18 mouse cellular contexts compared by ENCODE assay signal in genomic region chr4:118432332-118432731, GRCm38 (mm10). TPM values are rescaled to one million over a fixed set of nuclear protein-coding genes. Genes with fewer than 3 reads are reported as not detected.
DNase-seq lines count a peak whose midpoint lies in the region; ATAC-seq and TF ChIP-seq lines count a peak whose summit lies in the region.
"Had no signal": no experiment of that assay in that cellular context is flagged by ENCODE, and none has a peak within 500 bp of the region (broad histone marks: within the 10 kb centered on the region; RNA-seq: fewer than 3 reads in every experiment).

No protein-coding gene starts in this region.

- DNase-seq in heart, embryonic 10.5 days (ENCODE audit: low spot score), result no peak
- no peak for DNase-seq in MEL (ENCODE audit: low read depth, low spot score)
- DNase-seq in kidney, adult 8-10 months, result peak; percentile 79 to 83
- DNase-seq in layer of hippocampus, postnatal 10 days (ENCODE audit: low spot score in 2 of 2), result no peak
- DNase-seq in testis, postnatal 10 days (ENCODE audit: low spot score), result no peak
- DNase-seq: cerebellum, postnatal 14 days; gastrocnemius, adult 2 months; heart, adult 18-20 months; heart, postnatal 10 days; layer of hippocampus, postnatal 36 days; retina, postnatal 1 day; thymus, postnatal 25 days had no signal

- no peak overlapping the region for H3K4me3 ChIP-seq in heart, embryonic 12.5 days
- no peak overlapping the region for H3K4me3 ChIP-seq in heart, embryonic 10.5 days
- H3K4me3 ChIP-seq in MEL (ENCODE audit: control insufficient read depth in 1 of 2, insufficient read depth in 1 of 2, low read depth in 2 of 2, low read length in 2 of 2), result no peak overlapping the region
- H3K4me3 ChIP-seq in liver, embryonic 15.5 days (replicated peaks), result no peak overlapping the region
- H3K4me3 ChIP-seq: forebrain, embryonic 15.5 days; gastrocnemius, adult 2 months; neural tube, embryonic 15.5 days had no signal

- H3K27ac ChIP-seq in heart, embryonic 12.5 days (ENCODE audit: poor library complexity, severe bottlenecking), result no peak overlapping the region
- no peak overlapping the region for H3K27ac ChIP-seq in heart, embryonic 10.5 days
- no peak overlapping the region for H3K27ac ChIP-seq in MEL (ENCODE audit: control insufficient read depth, low read depth, low read length)
- H3K27ac ChIP-seq in liver, embryonic 15.5 days (replicated peaks), result peak overlapping the region; percentile 56
- H3K27ac ChIP-seq: forebrain, embryonic 15.5 days; gastrocnemius, adult 2 months; hindbrain, embryonic 14.5 days; neural tube, embryonic 15.5 days had no signal

- 0 out of 2 replicates have a peak overlapping the region, but pooled peaks have one; percentile 13 for H3K9ac ChIP-seq in heart, embryonic 12.5 days
- H3K9ac ChIP-seq in MEL (ENCODE audit: control insufficient read depth, low read depth, low read length, poor library complexity, severe bottlenecking), result no peak overlapping the region
- no peak overlapping the region for H3K9ac ChIP-seq in liver, embryonic 15.5 days
- H3K9ac ChIP-seq: forebrain, embryonic 15.5 days; hindbrain, embryonic 14.5 days; neural tube, embryonic 15.5 days had no signal

- H3K4me1 ChIP-seq in heart, embryonic 12.5 days (replicated peaks), result peaks cover 57% of the 10 kb centered on the region
- peaks cover 61% of the 10 kb centered on the region for H3K4me1 ChIP-seq in heart, embryonic 10.5 days
- H3K4me1 ChIP-seq in MEL (ENCODE audit: control insufficient read depth in 1 of 2, insufficient read depth in 2 of 2, low read length in 2 of 2), result peaks cover 0 to 28% of the 10 kb centered on the region in 2 experiments; a peak in 3 of 4 replicates
- peaks cover 86% of the 10 kb centered on the region for H3K4me1 ChIP-seq in liver, embryonic 15.5 days (replicated peaks)

- H3K9me3 ChIP-seq in heart, embryonic 12.5 days (replicated peaks), result no peaks in the 10 kb centered on the region
- H3K9me3 ChIP-seq in heart, embryonic 10.5 days, result no peaks in the 10 kb centered on the region
- H3K9me3 ChIP-seq in MEL (replicated peaks; ENCODE audit: insufficient read depth, low read length), result no peaks in the 10 kb centered on the region
- no peaks in the 10 kb centered on the region for H3K9me3 ChIP-seq in liver, embryonic 15.5 days (replicated peaks)
- H3K9me3 ChIP-seq: forebrain, embryonic 15.5 days; neural tube, embryonic 15.5 days had no signal

- TF ChIP-seq CTCF in MEL (IDR thresholded peaks at IDR 0.05 in 2 of 3, conservative IDR thresholded peaks at IDR 0.05 in 1 of 3; ENCODE audit: control insufficient read depth in 1 of 3, insufficient read depth in 1 of 3, low read depth in 2 of 3, low read length in 3 of 3, poor library complexity in 1 of 3, severe bottlenecking in 1 of 3), result no peak

- WGBS in heart, embryonic 12.5 days, result 82% methylated on average over 8 of the region's 8 CpGs
- WGBS in heart, embryonic 10.5 days, result 85% methylated on average over 8 of the region's 8 CpGs
- WGBS in liver, embryonic 15.5 days (ENCODE audit: insufficient replicate concordance), result 74% methylated on average over 8 of the region's 8 CpGs

- TF ChIP-seq EP300 in MEL (IDR thresholded peaks at IDR 0.05; ENCODE audit: low read depth in 1 of 2, low read length in 2 of 2), result no peak

- no peak; a peak in 1 of 4 replicates for TF ChIP-seq POLR2A in MEL (IDR thresholded peaks at IDR 0.05; ENCODE audit: control insufficient read depth in 1 of 2, insufficient read depth in 1 of 2, low read depth in 1 of 2, low read length in 2 of 2, poor library complexity in 1 of 2)

- no peak for ATAC-seq in heart, embryonic 12.5 days (ENCODE audit: insufficient number of reproducible peaks, low FRiP score)
- ATAC-seq in liver, embryonic 15.5 days (ENCODE audit: insufficient read depth), result no peak
- ATAC-seq: forebrain, embryonic 15.5 days had no signal

- no peaks in the 10 kb centered on the region for H3K27me3 ChIP-seq in heart, embryonic 12.5 days (replicated peaks)
- no peaks in the 10 kb centered on the region for H3K27me3 ChIP-seq in heart, embryonic 10.5 days (ENCODE audit: insufficient read depth, poor library complexity, severe bottlenecking)
- no peaks in the 10 kb centered on the region for H3K27me3 ChIP-seq in MEL (ENCODE audit: control insufficient read depth in 1 of 2, insufficient read depth in 2 of 2, low read length in 2 of 2)
- H3K27me3 ChIP-seq in liver, embryonic 15.5 days, result no peaks in the 10 kb centered on the region
- H3K27me3 ChIP-seq: forebrain, embryonic 15.5 days; neural tube, embryonic 15.5 days had no signal

- TF ChIP-seq RAD21 in MEL (IDR thresholded peaks at IDR 0.05; ENCODE audit: low read depth, low read length), result no peak

- H3K79me2 ChIP-seq in MEL (ENCODE audit: control insufficient read depth, insufficient read depth, low read length, poor library complexity), result peaks cover 61% of the 10 kb centered on the region

- no peak overlapping the region for H3K4me2 ChIP-seq in heart, embryonic 12.5 days
- H3K4me2 ChIP-seq in liver, embryonic 15.5 days, result peak overlapping the region; percentile 3; the same call in 1 of the 2 replicates
- H3K4me2 ChIP-seq: forebrain, embryonic 15.5 days; hindbrain, embryonic 14.5 days; neural tube, embryonic 15.5 days had no signal

- H3K36me3 ChIP-seq in heart, embryonic 12.5 days, result peaks cover 60% of the 10 kb centered on the region
- peaks cover 56% of the 10 kb centered on the region for H3K36me3 ChIP-seq in heart, embryonic 10.5 days
- peaks cover 4 to 22% of the 10 kb centered on the region in 2 experiments for H3K36me3 ChIP-seq in MEL (ENCODE audit: control insufficient read depth in 1 of 2, insufficient read depth in 2 of 2, low read length in 2 of 2)
- peaks cover 69% of the 10 kb centered on the region for H3K36me3 ChIP-seq in liver, embryonic 15.5 days (replicated peaks)

TF ChIP-seq in MEL, 35 proteins besides CTCF, POLR2A, EP300 and RAD21:
- TF ChIP-seq USF2 (IDR thresholded peaks at IDR 0.05; ENCODE audit: borderline replicate concordance in 1 of 2, insufficient read depth in 1 of 2, low read depth in 1 of 2, low read length in 2 of 2) (no peak), POLR2AphosphoS2 (IDR thresholded peaks at IDR 0.05; ENCODE audit: low read length) (peak; percentile 75), ZMIZ1 (IDR thresholded peaks at IDR 0.05; ENCODE audit: low read depth, low read length) (peak; percentile 69; the same call in 1 of the 2 replicates)

RNA-seq across cellular contexts. Expression of gene Elovl1, which starts 4.4 kb away (rescaled TPM):
- 52.2 and 57.1 TPM in 2 replicates for polyA plus RNA-seq in heart, embryonic 12.5 days (2016; fragmentation: Nextera tagmentation; extraction: Ambion mirVana)
- polyA plus RNA-seq in heart, embryonic 10.5 days (2016; fragmentation: Nextera tagmentation; extraction: Ambion mirVana), result 72.0 and 85.1 TPM in 2 replicates
- total RNA-seq in MEL (2012; rRNA removed), result 93.5 and 134 TPM in 2 replicates
- polyA plus RNA-seq in MEL (2012; ENCODE audit: insufficient read depth in 1 of 2, insufficient read length in 2 of 2, low read depth in 1 of 2, low replicate concordance in 2 of 2, missing spikeins in 1 of 2), result 100 to 1,000 TPM; 246 to 391 TPM
- 83.4 and 93.5 TPM in 2 replicates for polyA plus RNA-seq in liver, embryonic 15.5 days (2015; fragmentation: Nextera tagmentation; extraction: Ambion mirVana)
- total RNA-seq in layer of hippocampus, postnatal 10 days (2021), result 10 to 100 TPM; 16.4 to 17.7 TPM

RNA-seq across cellular contexts. Expression of gene Cdc20, which starts 4.8 kb away (rescaled TPM):
- polyA plus RNA-seq in heart, embryonic 12.5 days (2016; fragmentation: Nextera tagmentation; extraction: Ambion mirVana), result 157 and 163 TPM in 2 replicates
- polyA plus RNA-seq in heart, embryonic 10.5 days (2016; fragmentation: Nextera tagmentation; extraction: Ambion mirVana), result 221 and 270 TPM in 2 replicates
- 189 and 211 TPM in 2 replicates for total RNA-seq in MEL (2012; rRNA removed)
- polyA plus RNA-seq in MEL (2012; ENCODE audit: insufficient read depth in 1 of 2, insufficient read length in 2 of 2, low read depth in 1 of 2, low replicate concordance in 2 of 2, missing spikeins in 1 of 2), result 100 to 1,000 TPM in 1 of 2 experiments, not detected in 1; 247 TPM
- polyA plus RNA-seq in liver, embryonic 15.5 days (2015; fragmentation: Nextera tagmentation; extraction: Ambion mirVana), result 170 and 187 TPM in 2 replicates
- 1 to 10 TPM; 5.0 to 6.3 TPM for total RNA-seq in layer of hippocampus, postnatal 10 days (2021)

RNA-seq across cellular contexts. Expression of gene Med8, which starts 23.2 kb away (rescaled TPM):
- polyA plus RNA-seq in heart, embryonic 12.5 days (2016; fragmentation: Nextera tagmentation; extraction: Ambion mirVana), result 79.7 and 81.3 TPM in 2 replicates
- polyA plus RNA-seq in heart, embryonic 10.5 days (2016; fragmentation: Nextera tagmentation; extraction: Ambion mirVana), result 102 and 124 TPM in 2 replicates
- total RNA-seq in MEL (2012; rRNA removed), result 143 and 159 TPM in 2 replicates
- 100 to 1,000 TPM in 1 of 2 experiments, 10 to 100 TPM in 1; 84.2 to 134 TPM for polyA plus RNA-seq in MEL (2012; ENCODE audit: insufficient read depth in 1 of 2, insufficient read length in 2 of 2, low read depth in 1 of 2, low replicate concordance in 2 of 2, missing spikeins in 1 of 2)
- 65.5 and 73.5 TPM in 2 replicates for polyA plus RNA-seq in liver, embryonic 15.5 days (2015; fragmentation: Nextera tagmentation; extraction: Ambion mirVana)
- 10 to 100 TPM; 75.8 to 80.1 TPM for total RNA-seq in layer of hippocampus, postnatal 10 days (2021)

RNA-seq across cellular contexts. Expression of gene Szt2, which starts 23.3 kb away (rescaled TPM):
- 6.7 and 8.5 TPM in 2 replicates for polyA plus RNA-seq in heart, embryonic 12.5 days (2016; fragmentation: Nextera tagmentation; extraction: Ambion mirVana)
- polyA plus RNA-seq in heart, embryonic 10.5 days (2016; fragmentation: Nextera tagmentation; extraction: Ambion mirVana), result 6.7 and 8.6 TPM in 2 replicates
- 5.7 and 7.3 TPM in 2 replicates for total RNA-seq in MEL (2012; rRNA removed)
- polyA plus RNA-seq in MEL (2012; ENCODE audit: insufficient read depth in 1 of 2, insufficient read length in 2 of 2, low read depth in 1 of 2, low replicate concordance in 2 of 2, missing spikeins in 1 of 2), result 10 to 100 TPM in 1 of 2 experiments, not detected in 1; 24.0 TPM
- 2.4 and 2.5 TPM in 2 replicates for polyA plus RNA-seq in liver, embryonic 15.5 days (2015; fragmentation: Nextera tagmentation; extraction: Ambion mirVana)
- 10 to 100 TPM; 33.5 to 42.2 TPM for total RNA-seq in layer of hippocampus, postnatal 10 days (2021)

RNA-seq across cellular contexts. Expression of gene Mpl, which starts 25.0 kb away (rescaled TPM):
- 2.9 and 3.9 TPM in 2 replicates for polyA plus RNA-seq in heart, embryonic 12.5 days (2016; fragmentation: Nextera tagmentation; extraction: Ambion mirVana)
- 3.9 and 5.5 TPM in 2 replicates for polyA plus RNA-seq in heart, embryonic 10.5 days (2016; fragmentation: Nextera tagmentation; extraction: Ambion mirVana)
- 0.04 TPM in 1 of 2 replicates, not detected in the other for total RNA-seq in MEL (2012; rRNA removed)
- polyA plus RNA-seq in MEL (2012; ENCODE audit: insufficient read depth in 1 of 2, insufficient read length in 2 of 2, low read depth in 1 of 2, low replicate concordance in 2 of 2, missing spikeins in 1 of 2), result under 1 TPM in 1 of 2 experiments, not detected in 1; 0.04 TPM
- 6.3 and 7.3 TPM in 2 replicates for polyA plus RNA-seq in liver, embryonic 15.5 days (2015; fragmentation: Nextera tagmentation; extraction: Ambion mirVana)
- total RNA-seq in layer of hippocampus, postnatal 10 days (2021), result under 1 TPM in 1 of 2 experiments, not detected in 1; 0.16 TPM
- total RNA-seq: gastrocnemius, adult 2 months; layer of hippocampus, postnatal 36 days had no signal
- polyA plus RNA-seq: C2C12 had no signal

Comparison
In these comparisons a context has a peak if more than half of its experiments do, and no peak if none do; other contexts are left out.
1. DNase-seq: peak in kidney, adult 8-10 months (2 of 2); none in heart, embryonic 10.5 days (single experiment), MEL (single experiment), layer of hippocampus, postnatal 10 days (0 of 2) and testis, postnatal 10 days (single experiment).